Mouse (Mus musculus) stomach, embryonic 16.5 days (tissue): ENCODE measurements around the gene Gm21953. TPM values are rescaled to one million over a fixed set of nuclear protein-coding genes. Genes with fewer than 3 reads are reported as not detected.
"Not testable (repeated sequence)": the region's sequence is repeated elsewhere in the genome, so short reads cannot be mapped to it uniquely, and the experiment has no call there.

ENCODE experiments used
- ATAC-seq: fragments of 200-750 bp; cut with Nextera tagmentation; 2 replicates; pipeline ENCODE4 v1.8.0; 2017; ENCODE audit warnings: moderate number of reproducible peaks, moderate TSS enrichment; ENCODE audit not compliant: insufficient read depth, low FRiP score
- H3K27ac ChIP-seq: fragments of 300-500 bp; sonication (generic); 2 replicates; pipeline ENCODE4 v1.5.1; 2014; ENCODE audit warnings: low read length
- H3K27me3 ChIP-seq: fragments of 300-500 bp; sonication (generic); 2 replicates; pipeline ENCODE4 v1.6.1; 2014; ENCODE audit warnings: low read length, control low read depth, mixed read lengths; ENCODE audit not compliant: control insufficient read depth, insufficient read depth
- H3K36me3 ChIP-seq: fragments of 300-500 bp; sonication (generic); 2 replicates; pipeline ENCODE4 v1.6.1; 2014; ENCODE audit warnings: low read length; ENCODE audit not compliant: control insufficient read depth, insufficient read depth
- H3K4me1 ChIP-seq: fragments of 300-500 bp; sonication (generic); 2 replicates; pipeline ENCODE4 v1.6.1; 2014; ENCODE audit warnings: low read length, control low read depth, mixed read lengths; ENCODE audit not compliant: control insufficient read depth, insufficient read depth
- H3K4me2 ChIP-seq: fragments of 300-500 bp; sonication (generic); 2 replicates; pipeline ENCODE4 v1.6.1; 2014; ENCODE audit warnings: low read depth, low read length, mixed read lengths
- H3K4me3 ChIP-seq: fragments of 300-500 bp; sonication (generic); replicated peaks from 2 replicates; pipeline ENCODE4 v1.5.1; 2014; ENCODE audit warnings: mild to moderate bottlenecking, low read length
- H3K9ac ChIP-seq: fragments of 300-500 bp; sonication (generic); 2 replicates; pipeline ENCODE4 v1.6.1; 2014; ENCODE audit warnings: low read length
- H3K9me3 ChIP-seq: fragments of 300-500 bp; sonication (generic); replicated peaks from 2 replicates; pipeline ENCODE4 v1.6.1; 2016; ENCODE audit warnings: low read length, control low read depth; ENCODE audit not compliant: control insufficient read depth
- WGBS: fragments of 180-500 bp; shearing (Covaris S2); extraction: QIAGEN DNeasy Blood & Tissue Kit; methylation state at CpG from one replicate; pipeline ENCODE4 v1.1.7; 2014; 5-methylcytosine and 5-hydroxymethylcytosine counted together
- polyA plus RNA-seq: library from polyadenylated mRNA; unstranded; fragments of >200 nt; fragmentation: Nextera tagmentation; extraction: Ambion mirVana; gene quantifications from 2 replicates; pipeline ENCODE4 v1.2.1, GENCODE M21; 2015

Gm21953 gene
- polyA plus RNA-seq: not detected in 2 replicates

GRCm38 (mm10) chr4:42293967-42294366 lies at the start of gene Gm21953:
Gm21953 (plus strand) TSS chr4:42294267.
- not testable (repeated sequence) for H3K36me3 ChIP-seq, H3K9ac ChIP-seq, ATAC-seq, H3K4me1 ChIP-seq, H3K4me2 ChIP-seq, H3K27ac ChIP-seq, H3K27me3 ChIP-seq, H3K4me3 ChIP-seq, H3K9me3 ChIP-seq
- no CpG with 5 or more reads among the region's 18 CpGs for WGBS

DNA sequence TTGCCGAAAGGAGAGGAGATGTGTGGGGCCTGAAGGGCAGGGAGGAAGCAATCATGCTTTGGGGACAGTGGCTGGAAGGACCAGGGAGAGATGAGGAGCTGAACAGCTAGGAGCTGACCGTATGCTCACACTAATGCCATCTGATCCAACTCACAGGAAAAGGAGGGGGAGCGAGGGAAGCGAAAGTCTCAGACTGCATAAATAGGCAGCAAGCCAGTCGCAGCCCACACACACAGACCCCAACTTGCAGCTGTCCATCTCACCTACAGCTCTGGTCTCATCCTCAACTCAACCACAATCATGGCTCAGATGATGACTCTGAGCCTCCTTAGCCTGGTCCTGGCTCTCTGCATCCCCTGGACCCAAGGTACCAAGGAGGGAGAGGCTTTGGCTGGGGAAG lies 38.6 kb upstream of the Gm21953 start, which contains the start of gene Ccl21b:
Gene Ccl21b, plus strand, starts transcription at position 301 of the 400 bp plus-strand sequence.
- H3K27me3 ChIP-seq, H3K4me3 ChIP-seq, ATAC-seq, H3K9me3 ChIP-seq, H3K4me1 ChIP-seq, H3K36me3 ChIP-seq, H3K4me2 ChIP-seq, H3K9ac ChIP-seq, H3K27ac ChIP-seq: not testable (repeated sequence)
- no CpG with 5 or more reads among the region's 5 CpGs for WGBS

DNA sequence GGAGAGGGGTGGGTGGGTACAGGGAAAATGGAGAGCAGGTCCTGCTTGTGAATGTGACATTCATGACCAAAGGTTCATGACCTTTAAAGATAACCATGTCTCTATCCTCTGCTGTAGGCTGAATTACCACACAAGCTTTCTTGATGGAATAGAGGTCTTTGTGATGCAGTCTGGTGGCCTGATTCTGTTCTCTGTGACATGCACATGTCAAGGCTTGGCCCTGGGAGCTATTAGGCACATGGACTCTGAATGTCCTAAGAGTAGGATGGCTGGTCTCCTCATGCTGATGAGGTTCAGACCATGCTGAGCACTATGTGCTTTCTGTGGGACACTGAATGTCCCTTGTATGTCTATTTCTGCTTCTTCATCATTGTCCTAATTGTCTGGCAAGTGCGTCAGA lies 24.0 kb downstream of the Gm21953 start, which contains the start of gene Fam205a3:
Gene Fam205a3, plus strand, starts transcription at position 301 of the 400 bp plus-strand sequence.
- not testable (repeated sequence) for H3K9me3 ChIP-seq, H3K27me3 ChIP-seq, H3K4me1 ChIP-seq, H3K4me3 ChIP-seq, H3K36me3 ChIP-seq, H3K27ac ChIP-seq, H3K9ac ChIP-seq, H3K4me2 ChIP-seq, ATAC-seq
- no CpG with 5 or more reads among the region's 1 CpGs for WGBS

Other genes with a start within 250 kb of the Gm21953 start
- not detected in 2 replicates for gene Gm3893, start 203.1 kb upstream of the Gm21953 start, polyA plus RNA-seq
- gene Gm13304, start 179.4 kb upstream of the Gm21953 start, polyA plus RNA-seq: 2.4 and 16.3 TPM in 2 replicates
- gene Gm13306, start 140.8 kb upstream of the Gm21953 start, polyA plus RNA-seq: 0.37 TPM in 1 of 2 replicates, not detected in the other
- 0.30 TPM in 1 of 2 replicates, not detected in the other for gene Gm13305, start 125.7 kb upstream of the Gm21953 start, polyA plus RNA-seq
- gene Gm10600, start 53.6 kb upstream of the Gm21953 start, polyA plus RNA-seq: not detected in 2 replicates
- gene Ccl21b, start 38.5 kb upstream of the Gm21953 start, polyA plus RNA-seq: not detected in 2 replicates
- not detected in 2 replicates for gene Fam205a3, start 24.1 kb downstream of the Gm21953 start, polyA plus RNA-seq
- gene Gm21586, start 145.1 kb downstream of the Gm21953 start, polyA plus RNA-seq: not detected in 2 replicates
- 0.06 and 0.10 TPM in 2 replicates for gene Gm2163, start 172.5 kb downstream of the Gm21953 start, polyA plus RNA-seq
- not detected in 2 replicates for gene Fam205a2, start 233.9 kb downstream of the Gm21953 start, polyA plus RNA-seq